Mouse (Mus musculus): ENCODE results near the gene Cilp.

- TF ChIP-seq POLR2A (IDR thresholded peaks at IDR 0.05; ENCODE audit: insufficient read depth, low read length): no peak
- TF ChIP-seq CTCF (IDR thresholded peaks at IDR 0.05; ENCODE audit: low read depth, low read length): no peak
- no peak for TF ChIP-seq EP300 (IDR thresholded peaks at IDR 0.05; ENCODE audit: insufficient read depth, low read depth, low read length)
Observed at GRCm38 (mm10) chr9:65267742-65268515, 2.9 kb downstream of the Cilp start.
